Mouse (Mus musculus): Measurements from ENCODE around the gene Mettl21a. TPM values are rescaled to one million over a fixed set of nuclear protein-coding genes. Genes with fewer than 3 reads are reported as not detected.

Gene Mettl21a
- total and polyA plus RNA-seq, 3 experiments, result 18.4 to 38.8 (median 25.7) TPM

GRCm38 (mm10) chr1:64601242-64601842 lies 15.7 kb downstream of the Mettl21a start:
- in situ Hi-C loops (cut with MboI; ENCODE audit: low pct_ligation_motif_present, low pct_unique_long_range_greater_than_20kb, low sequenced_read_pairs), result no loop called here
- peaks cover 26 to 82% of the 10 kb centered on the region in 2 experiments for H3K36me3 ChIP-seq (replicated peaks in 1 of 2; ENCODE audit: control insufficient read depth in 1 of 2, insufficient read depth in 1 of 2, low read length in 1 of 2)
- TF ChIP-seq USF2 (conservative IDR thresholded peaks at IDR 0.05; ENCODE audit: low read depth, low read length) (no peak), HCFC1 (IDR thresholded peaks at IDR 0.05; ENCODE audit: low read depth, low read length) (no peak), E2F4 (IDR thresholded peaks at IDR 0.05; ENCODE audit: insufficient replicate concordance, low read depth, low read length) (no peak), JUN (IDR thresholded peaks at IDR 0.05; ENCODE audit: insufficient read depth, low read depth, low read length) (no peak), TBP (conservative IDR thresholded peaks at IDR 0.05; ENCODE audit: low read depth, low read length) (no peak), MXI1 (IDR thresholded peaks at IDR 0.05; ENCODE audit: low read depth, low read length) (no peak), ELF1 (IDR thresholded peaks at IDR 0.05; ENCODE audit: low read depth, low read length) (no peak), ETS1 (conservative IDR thresholded peaks at IDR 0.05; ENCODE audit: low read depth, low read length) (no peak), ZNF384 (IDR thresholded peaks at IDR 0.05; ENCODE audit: low read depth, low read length) (no peak)
- no peak overlapping the region for H3K27ac ChIP-seq (ENCODE audit: insufficient read depth, low read depth)
- H3K4me1 ChIP-seq (ENCODE audit: control insufficient read depth in 1 of 2, insufficient read depth in 2 of 2), result peaks cover 0 to 16% of the 10 kb centered on the region in 2 experiments; a peak in 1 of 4 replicates
- H3K4me2 ChIP-seq (ENCODE audit: insufficient read depth, low read depth, poor library complexity, severe bottlenecking), result no peak overlapping the region
- dilution Hi-C loops (cut with MboI; ENCODE audit: extremely low pct_ligation_motif_present, extremely low pct_unique_long_range_greater_than_20kb, low sequenced_read_pairs), result no loop called here
- H3K27me3 ChIP-seq (replicated peaks), result no peaks in the 10 kb centered on the region
- peaks cover 3% of the 10 kb centered on the region; the same call in 1 of the 2 replicates for H3K79me2 ChIP-seq (replicated peaks; ENCODE audit: control insufficient read depth, extremely low read depth, insufficient read depth, poor library complexity, severe bottlenecking)
- DNase-seq (ENCODE audit: extremely low read depth), result no peak
- H3K9ac ChIP-seq (ENCODE audit: insufficient read depth, low read depth), result no peak overlapping the region
- H3K9me3 ChIP-seq (replicated peaks; ENCODE audit: low read length), result peaks cover 17% of the 10 kb centered on the region
- no peak overlapping the region for H3K4me3 ChIP-seq (replicated peaks in 1 of 3; ENCODE audit: low read depth in 2 of 3, low read length in 2 of 3, poor library complexity in 1 of 3)

GRCm38 (mm10) chr1:64600413-64601077 lies 16.5 kb downstream of the Mettl21a start:
- H3K4me2 ChIP-seq (ENCODE audit: insufficient read depth, low read depth, poor library complexity, severe bottlenecking), result no peak overlapping the region
- TF ChIP-seq RAD21 (IDR thresholded peaks at IDR 0.05; ENCODE audit: low read depth, low read length) (no peak), E2F4 (IDR thresholded peaks at IDR 0.05; ENCODE audit: insufficient replicate concordance, low read depth, low read length) (no peak), CTCF (conservative IDR thresholded peaks at IDR 0.05 in 1 of 2, IDR thresholded peaks at IDR 0.05 in 1 of 2; ENCODE audit: low read depth in 2 of 2, low read length in 2 of 2) (no peak), NELFE (IDR thresholded peaks at IDR 0.05; ENCODE audit: low read depth, low read length) (no peak), ELF1 (IDR thresholded peaks at IDR 0.05; ENCODE audit: low read depth, low read length) (no peak), EP300 (IDR thresholded peaks at IDR 0.05; ENCODE audit: low read length) (no peak)
- in situ Hi-C loops (cut with MboI; ENCODE audit: low pct_ligation_motif_present, low pct_unique_long_range_greater_than_20kb, low sequenced_read_pairs), result no loop called here
- H3K9ac ChIP-seq (ENCODE audit: insufficient read depth, low read depth), result no peak overlapping the region
- H3K36me3 ChIP-seq (replicated peaks in 1 of 2; ENCODE audit: control insufficient read depth in 1 of 2, insufficient read depth in 1 of 2, low read length in 1 of 2), result peaks cover 21 to 80% of the 10 kb centered on the region in 2 experiments
- H3K27me3 ChIP-seq (replicated peaks), result no peaks in the 10 kb centered on the region
- dilution Hi-C loops (cut with MboI; ENCODE audit: extremely low pct_ligation_motif_present, extremely low pct_unique_long_range_greater_than_20kb, low sequenced_read_pairs), result no loop called here
- DNase-seq (ENCODE audit: extremely low read depth), result no peak
- H3K4me3 ChIP-seq (replicated peaks in 1 of 3; ENCODE audit: low read depth in 2 of 3, low read length in 2 of 3, poor library complexity in 1 of 3), result no peak overlapping the region
- no peak overlapping the region for H3K27ac ChIP-seq (ENCODE audit: insufficient read depth, low read depth)
- peaks cover 0 to 19% of the 10 kb centered on the region in 2 experiments; a peak in 2 of 4 replicates for H3K4me1 ChIP-seq (ENCODE audit: control insufficient read depth in 1 of 2, insufficient read depth in 2 of 2)
- peaks cover 12% of the 10 kb centered on the region for H3K9me3 ChIP-seq (replicated peaks; ENCODE audit: low read length)
- peaks cover 3% of the 10 kb centered on the region; the same call in 1 of the 2 replicates for H3K79me2 ChIP-seq (replicated peaks; ENCODE audit: control insufficient read depth, extremely low read depth, insufficient read depth, poor library complexity, severe bottlenecking)

Measured in CH12.LX (cell line).